Mouse (Mus musculus) liver, embryonic 11.5 days (tissue): ENCODE measurements around the gene Thada. TPM values are rescaled to one million over a fixed set of nuclear protein-coding genes. Genes with fewer than 3 reads are reported as not detected.

Source experiments
- ATAC-seq: fragments of 200-750 bp; cut with Nextera tagmentation; replicated peaks from 2 replicates; pipeline ENCODE4 v1.8.0; 2017; ENCODE audit warnings: moderate number of reproducible peaks, mild to moderate bottlenecking, moderate TSS enrichment, moderate library complexity; ENCODE audit not compliant: low FRiP score
- DNase-seq: peaks from one replicate; pipeline ENCODE4 v3.0.0-alpha.2; 2017; ENCODE audit warnings: low spot score
- H3K27ac ChIP-seq: fragments of 300-500 bp; sonication (generic); 2 replicates; pipeline ENCODE4 v1.5.1; 2014; ENCODE audit warnings: mild to moderate bottlenecking, low read depth, low read length, control low read depth
- H3K27me3 ChIP-seq: fragments of 300-500 bp; sonication (generic); replicated peaks from 2 replicates; pipeline ENCODE4 v1.6.1; 2014; ENCODE audit warnings: low read length, mixed read lengths; ENCODE audit not compliant: control insufficient read depth, insufficient read depth
- H3K36me3 ChIP-seq: fragments of 300-500 bp; sonication (generic); 2 replicates; pipeline ENCODE4 v1.6.1; 2014; ENCODE audit warnings: mild to moderate bottlenecking, low read length, moderate library complexity, mixed read lengths; ENCODE audit not compliant: control insufficient read depth, insufficient read depth
- H3K4me1 ChIP-seq: fragments of 300-500 bp; sonication (generic); replicated peaks from 2 replicates; pipeline ENCODE4 v1.6.1; 2014; ENCODE audit warnings: low read length, mixed read lengths; ENCODE audit not compliant: control insufficient read depth, insufficient read depth
- H3K4me2 ChIP-seq: fragments of 300-500 bp; sonication (generic); 2 replicates; pipeline ENCODE4 v1.6.1; 2014; ENCODE audit warnings: mild to moderate bottlenecking, control low read depth, moderate library complexity
- H3K4me3 ChIP-seq: fragments of 300-500 bp; sonication (generic); 2 replicates; pipeline ENCODE4 v1.5.1; 2014; ENCODE audit warnings: low read depth, low read length, control low read depth
- H3K9ac ChIP-seq: fragments of 300-500 bp; sonication (generic); 2 replicates; pipeline ENCODE4 v1.6.1; 2014; ENCODE audit warnings: low read depth, low read length, control low read depth
- H3K9me3 ChIP-seq: fragments of 300-500 bp; sonication (generic); 2 replicates; pipeline ENCODE4 v1.6.1; 2016; ENCODE audit warnings: low read length, inconsistent platforms, mixed read lengths; ENCODE audit not compliant: control insufficient read depth
- WGBS: fragments of 180-500 bp; shearing (Covaris S2); extraction: QIAGEN DNeasy Blood & Tissue Kit; methylation state at CpG from one replicate; pipeline ENCODE4 v1.1.7; 2014; 5-methylcytosine and 5-hydroxymethylcytosine counted together
- polyA plus RNA-seq: library from polyadenylated mRNA; unstranded; fragments of >200 nt; fragmentation: Nextera tagmentation; extraction: Ambion mirVana; gene quantifications from 2 replicates; pipeline ENCODE4 v1.2.1, GENCODE M21; 2014

Thada gene
- polyA plus RNA-seq, 1 experiment from 2014 or later: 12.3 TPM

DNA sequence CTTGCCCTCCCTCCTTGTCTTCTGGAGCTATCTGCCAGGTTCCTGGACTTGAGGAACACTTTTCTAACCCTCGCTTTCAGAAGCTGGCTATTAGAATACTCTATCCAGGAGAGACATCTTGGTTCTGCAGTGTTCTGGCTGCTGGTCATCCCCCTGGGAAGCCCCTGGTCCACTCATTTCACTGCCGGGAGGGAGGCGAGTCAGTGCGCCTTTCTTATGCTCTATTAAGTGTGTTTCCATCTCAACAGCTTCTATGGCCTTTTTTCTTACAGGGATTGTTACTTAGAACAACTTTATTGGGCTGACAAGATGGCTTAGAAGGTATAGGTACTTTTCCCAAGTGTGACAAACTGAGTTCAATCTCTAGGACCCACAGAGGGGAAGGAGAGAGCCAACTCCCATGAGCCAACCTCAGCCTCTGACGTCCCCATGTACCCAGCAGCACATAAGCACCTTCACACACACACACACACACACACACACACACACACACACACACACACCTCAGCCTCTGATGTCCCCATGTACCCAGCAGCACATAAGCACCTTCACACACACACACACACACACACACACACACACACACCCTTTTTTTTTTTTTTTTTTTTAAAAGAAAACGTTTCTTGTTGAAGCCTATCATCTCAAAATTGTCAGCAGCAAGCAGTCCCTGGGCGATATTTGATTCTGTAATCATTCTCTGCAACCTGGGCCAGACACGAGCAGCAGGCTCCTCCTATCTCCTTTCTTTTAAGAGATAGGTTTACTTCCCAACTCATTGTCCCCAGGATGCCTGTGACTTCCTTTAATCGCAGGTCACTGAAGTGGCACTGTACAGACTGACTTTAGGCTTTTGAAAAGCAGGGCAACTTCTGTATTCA, 113.9 kb downstream of the Thada start:
- H3K4me3 ChIP-seq: no peak overlapping the region
- no peak overlapping the region for H3K9ac ChIP-seq
- no peaks in the 10 kb centered on the region for H3K9me3 ChIP-seq
- peak; percentile 81 for ATAC-seq
- peak overlapping the region; percentile 19; the same call in 1 of the 2 replicates for H3K27ac ChIP-seq
- H3K4me2 ChIP-seq: no peak overlapping the region
- H3K4me1 ChIP-seq: peaks cover 14% of the 10 kb centered on the region
- 61% methylated on average over 9 of the region's 9 CpGs for WGBS
- DNase-seq: no peak
- H3K36me3 ChIP-seq: peaks cover 4% of the 10 kb centered on the region; the same call in 1 of the 2 replicates
- no peaks in the 10 kb centered on the region for H3K27me3 ChIP-seq

DNA sequence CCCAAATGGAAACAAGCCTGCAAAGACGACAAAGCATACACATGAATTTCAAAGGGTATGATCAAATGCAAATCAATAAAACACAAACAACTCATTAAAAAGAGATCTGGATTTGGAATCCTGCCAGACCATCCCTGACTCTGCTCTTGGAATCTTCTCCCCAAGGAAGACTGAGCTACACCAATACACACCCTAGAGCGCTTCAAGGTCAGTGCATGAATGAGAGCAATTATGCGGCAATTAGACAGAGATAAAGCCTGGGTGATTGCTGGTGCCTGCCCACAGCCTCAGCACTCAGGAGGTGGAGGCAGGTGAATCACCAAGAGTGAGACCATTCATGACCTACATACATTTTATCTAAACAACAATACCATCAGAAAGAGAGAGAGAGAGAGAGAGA, 114.7 kb downstream of the Thada start:
- 70% methylated on average over 3 of the region's 3 CpGs for WGBS
- no peak for ATAC-seq
- H3K36me3 ChIP-seq: peaks cover 8% of the 10 kb centered on the region; the same call in 1 of the 2 replicates
- no peaks in the 10 kb centered on the region for H3K27me3 ChIP-seq
- H3K4me1 ChIP-seq: peaks cover 14% of the 10 kb centered on the region
- H3K4me2 ChIP-seq: no peak overlapping the region
- H3K4me3 ChIP-seq: no peak overlapping the region
- no peak overlapping the region for H3K9ac ChIP-seq
- H3K27ac ChIP-seq: no peak overlapping the region
- no peak for DNase-seq
- H3K9me3 ChIP-seq: no peaks in the 10 kb centered on the region

DNA sequence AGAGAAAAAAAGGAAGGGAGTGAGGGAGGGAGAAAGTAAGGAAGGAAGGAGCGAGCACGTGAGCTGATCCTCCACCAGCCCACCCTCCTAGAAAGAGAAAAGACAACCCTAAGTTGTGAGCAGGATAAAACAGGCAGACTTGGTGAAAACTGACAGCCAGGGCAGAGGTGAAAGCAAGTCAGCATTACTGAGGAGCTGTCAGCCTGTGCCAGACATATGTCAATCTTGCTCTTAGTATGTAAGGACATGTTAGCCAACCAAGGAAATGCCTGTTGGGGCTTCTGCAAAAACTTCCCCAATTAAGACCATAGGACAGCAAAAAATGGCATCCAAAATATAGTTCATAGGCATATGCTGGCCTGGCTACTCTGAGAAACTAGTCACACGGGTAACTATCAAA, 117.1 kb downstream of the Thada start:
- Histone ChIP-seq H3K4me2 (no peak overlapping the region), H3K9ac (no peak overlapping the region), H3K9me3 (no peaks in the 10 kb centered on the region), H3K36me3 (peaks cover 6% of the 10 kb centered on the region; the same call in 1 of the 2 replicates), H3K4me1 (peaks cover 14% of the 10 kb centered on the region), H3K4me3 (no peak overlapping the region), H3K27ac (no peak overlapping the region), H3K27me3 (no peaks in the 10 kb centered on the region)
- DNase-seq: no peak
- no peak for ATAC-seq
- 90% methylated on average over 3 of the region's 3 CpGs for WGBS

DNA sequence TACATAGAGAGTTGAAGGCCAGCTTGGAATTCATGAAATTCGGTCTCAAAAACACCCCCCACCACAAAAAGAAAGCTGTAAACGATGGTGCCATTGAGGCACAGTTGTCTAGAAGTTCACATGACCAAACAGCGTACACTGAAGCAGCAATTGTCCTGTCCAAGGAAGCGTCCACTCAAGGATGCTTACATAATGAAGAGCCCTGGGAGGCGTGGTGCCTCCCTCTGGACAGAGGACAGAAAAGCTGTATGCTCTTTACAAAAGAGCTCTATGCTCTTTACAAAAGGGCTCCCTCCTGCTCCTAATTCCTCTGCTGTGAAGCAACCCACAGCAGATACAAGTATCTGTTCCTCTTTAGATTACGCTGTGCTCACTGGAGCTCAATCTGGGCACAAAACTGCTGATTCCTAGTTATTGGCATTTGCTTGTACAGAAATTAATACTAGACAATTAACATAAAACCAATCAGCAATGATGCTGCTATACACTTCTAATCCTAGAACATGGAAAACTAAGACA, 123.6 kb downstream of the Thada start:
- peaks cover 6% of the 10 kb centered on the region; the same call in 1 of the 2 replicates for H3K36me3 ChIP-seq
- 84% methylated on average over 6 of the region's 6 CpGs for WGBS
- H3K9me3 ChIP-seq: no peaks in the 10 kb centered on the region
- DNase-seq (no peak), ATAC-seq (no peak)
- H3K4me1 ChIP-seq: no peaks in the 10 kb centered on the region
- no peak overlapping the region for H3K9ac ChIP-seq
- H3K27me3 ChIP-seq: no peaks in the 10 kb centered on the region
- no peak overlapping the region for H3K27ac ChIP-seq
- H3K4me3 ChIP-seq: no peak overlapping the region
- H3K4me2 ChIP-seq: no peak overlapping the region

DNA sequence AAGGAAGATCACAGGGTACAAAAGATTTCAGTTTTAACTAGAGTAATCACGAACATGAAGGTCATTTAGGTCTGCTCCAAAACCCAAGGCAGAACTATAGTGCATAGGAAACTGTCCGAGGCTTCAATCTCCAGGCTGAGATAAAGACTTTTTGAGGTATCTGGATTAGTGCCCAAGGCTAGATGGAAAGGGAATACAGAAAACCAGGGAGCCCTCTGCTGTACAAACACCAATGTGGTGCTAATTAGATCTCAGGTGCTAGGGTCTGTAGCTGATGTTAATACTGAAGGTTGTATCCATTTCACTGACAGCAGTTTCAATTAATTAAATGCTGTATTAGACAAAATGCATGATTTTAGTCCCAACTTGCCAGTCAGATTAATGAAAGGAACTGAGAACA, 124.3 kb downstream of the Thada start:
- Histone ChIP-seq H3K4me3 (no peak overlapping the region), H3K4me2 (no peak overlapping the region), H3K9ac (no peak overlapping the region), H3K27me3 (no peaks in the 10 kb centered on the region), H3K36me3 (peaks cover 6% of the 10 kb centered on the region; the same call in 1 of the 2 replicates), H3K4me1 (no peaks in the 10 kb centered on the region), H3K9me3 (no peaks in the 10 kb centered on the region), H3K27ac (no peak overlapping the region)
- 84% methylated on average over 2 of the region's 2 CpGs for WGBS
- DNase-seq (no peak), ATAC-seq (no peak)

DNA sequence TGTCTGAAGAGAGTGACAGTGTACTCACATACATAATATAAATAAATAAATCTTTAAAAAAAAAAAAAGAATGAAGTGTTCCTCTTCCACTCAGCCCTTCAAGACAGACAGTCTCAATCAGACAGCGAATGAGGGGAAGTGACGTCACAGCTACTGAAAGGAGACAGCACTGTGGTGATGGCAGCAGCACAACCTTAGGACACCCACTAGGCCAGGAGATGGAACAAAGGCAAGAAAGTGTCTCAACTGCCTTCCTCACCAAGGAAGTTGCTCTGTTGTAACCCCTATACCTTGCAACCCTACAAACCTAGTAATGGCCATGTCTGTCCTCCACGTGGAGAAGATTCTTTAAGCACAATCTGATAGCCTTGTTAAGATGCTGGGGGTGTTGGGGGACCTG, 125.4 kb downstream of the Thada start:
- peaks cover 2% of the 10 kb centered on the region; the same call in 1 of the 2 replicates for H3K36me3 ChIP-seq
- H3K4me2 ChIP-seq: no peak overlapping the region
- H3K27me3 ChIP-seq: no peaks in the 10 kb centered on the region
- 90% methylated on average over 3 of the region's 3 CpGs for WGBS
- DNase-seq (no peak), ATAC-seq (no peak)
- H3K9ac ChIP-seq: no peak overlapping the region
- no peaks in the 10 kb centered on the region for H3K9me3 ChIP-seq
- no peak overlapping the region for H3K4me3 ChIP-seq
- no peak overlapping the region for H3K27ac ChIP-seq
- H3K4me1 ChIP-seq: no peaks in the 10 kb centered on the region

DNA sequence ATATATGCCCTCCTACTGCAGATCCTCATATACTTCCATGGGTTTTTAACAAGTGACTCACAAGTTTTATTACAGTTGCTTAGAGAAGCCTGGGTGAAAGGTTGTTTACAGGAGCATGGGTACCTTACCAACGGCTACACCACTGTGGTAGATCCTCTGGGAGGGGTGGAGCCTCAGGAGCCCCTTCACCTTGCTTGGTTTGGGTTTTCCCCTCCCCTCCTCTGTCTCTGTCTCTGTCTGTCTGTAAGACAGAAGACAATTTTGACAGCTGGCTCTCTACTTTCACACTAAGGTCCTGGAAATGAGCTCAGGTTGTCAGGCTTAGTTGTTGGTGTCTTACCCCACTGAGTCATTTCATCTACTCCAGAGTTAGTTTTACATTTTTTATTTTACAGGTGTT, 130.0 kb downstream of the Thada start:
- DNase-seq (no peak), ATAC-seq (no peak)
- WGBS: 67% methylated on average over 1 of the region's 1 CpGs
- Histone ChIP-seq H3K27me3 (no peaks in the 10 kb centered on the region), H3K4me3 (no peak overlapping the region), H3K9me3 (no peaks in the 10 kb centered on the region), H3K4me1 (no peaks in the 10 kb centered on the region), H3K4me2 (no peak overlapping the region), H3K36me3 (peaks cover 2% of the 10 kb centered on the region; the same call in 1 of the 2 replicates), H3K27ac (no peak overlapping the region), H3K9ac (no peak overlapping the region)

DNA sequence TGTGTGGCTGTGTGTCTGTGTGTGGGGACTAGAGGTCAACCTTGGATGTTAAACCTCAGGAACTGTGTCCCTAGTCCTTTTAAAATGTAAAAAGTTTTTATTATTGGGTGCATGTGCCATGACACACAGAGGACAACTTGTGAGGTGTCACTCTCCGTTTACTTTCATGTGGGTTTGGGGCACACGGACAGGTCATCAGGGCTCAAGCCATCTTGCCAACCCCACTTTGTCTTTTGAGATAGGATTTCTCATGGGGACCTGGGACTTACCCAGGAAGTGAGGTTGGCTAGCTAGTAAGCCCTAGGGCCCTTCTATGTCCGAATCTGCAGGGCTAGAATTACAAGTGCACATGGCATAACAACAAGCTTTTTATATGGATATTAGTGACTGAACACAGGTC, 130.9 kb downstream of the Thada start:
- 85% methylated on average over 3 of the region's 3 CpGs for WGBS
- Histone ChIP-seq H3K27me3 (no peaks in the 10 kb centered on the region), H3K36me3 (peaks cover 2% of the 10 kb centered on the region; the same call in 1 of the 2 replicates), H3K9ac (no peak overlapping the region), H3K4me1 (no peaks in the 10 kb centered on the region), H3K4me3 (no peak overlapping the region), H3K4me2 (no peak overlapping the region), H3K27ac (no peak overlapping the region), H3K9me3 (no peaks in the 10 kb centered on the region)
- DNase-seq (no peak), ATAC-seq (no peak)
